Mouse (Mus musculus) myocyte (in vitro differentiated cells): ENCODE results near the gene BC053393. TPM values are rescaled to one million over a fixed set of nuclear protein-coding genes. Genes with fewer than 3 reads are reported as not detected.
A peak's percentile ranks its signal among the peaks of the same experiment; 100 is the strongest.

Source experiments
- H3K27me3 ChIP-seq: one replicate; pipeline ENCODE4 v1.6.1; 2011; ENCODE audit not compliant: control insufficient read depth, insufficient read depth, insufficient read length
- H3K36me3 ChIP-seq: one replicate; pipeline ENCODE4 v1.6.1; 2011; ENCODE audit not compliant: control insufficient read depth, insufficient read depth
- H3K4me2 ChIP-seq: one replicate; pipeline ENCODE4 v1.6.1; 2011; ENCODE audit warnings: low read depth, control low read depth
- H3K4me3 ChIP-seq: one replicate; pipeline ENCODE4 v1.5.1; 2011; ENCODE audit warnings: mild to moderate bottlenecking, control low read depth, moderate library complexity
- H3K79me2 ChIP-seq: one replicate; pipeline ENCODE4 v1.6.1; 2011; ENCODE audit not compliant: control insufficient read depth, insufficient read depth
- H3ac ChIP-seq: one replicate; pipeline ENCODE4 v1.6.1; 2011; ENCODE audit not compliant: control insufficient read depth, insufficient read length
- CEBPB ChIP-seq: IDR thresholded peaks from 2 replicates; pipeline ENCODE4 v1.6.1; 2011; ENCODE audit warnings: mild to moderate bottlenecking, moderate library complexity; ENCODE audit not compliant: poor library complexity, insufficient read depth, severe bottlenecking
- E2F4 ChIP-seq: IDR thresholded peaks from one replicate; pipeline ENCODE4 v1.6.1; 2011; ENCODE audit warnings: mild to moderate bottlenecking, control low read depth, moderate library complexity; ENCODE audit not compliant: insufficient read depth
- MAX ChIP-seq: IDR thresholded peaks from one replicate; pipeline ENCODE4 v1.6.1; 2011; ENCODE audit warnings: low read depth, mild to moderate bottlenecking, control low read depth
- MYOD1 ChIP-seq, 3 experiments: IDR thresholded peaks; one replicate each; pipeline ENCODE4 v1.6.1; 2011; ENCODE audit warnings: control low read depth in 2 of 3, low read depth in 2 of 3, mild to moderate bottlenecking in 2 of 3, moderate library complexity in 1 of 3; ENCODE audit not compliant: insufficient read length in 2 of 3, control insufficient read depth in 1 of 3
- MYOG ChIP-seq, 3 experiments: IDR thresholded peaks; one replicate each; pipeline ENCODE4 v1.6.1; 2011; ENCODE audit warnings: control low read depth in 2 of 3, low read depth in 2 of 3, mild to moderate bottlenecking in 2 of 3; ENCODE audit not compliant: insufficient read length in 2 of 3, control insufficient read depth in 1 of 3, insufficient read depth in 1 of 3
- POLR2A ChIP-seq: IDR thresholded peaks from one replicate; pipeline ENCODE4 v1.6.1; 2011; ENCODE audit warnings: low read depth, mild to moderate bottlenecking, control low read depth, moderate library complexity; ENCODE audit not compliant: insufficient read length
- POLR2AphosphoS2 ChIP-seq: IDR thresholded peaks from one replicate; pipeline ENCODE4 v1.6.1; 2011; ENCODE audit warnings: low read depth, control low read depth; ENCODE audit not compliant: insufficient read length
- REST ChIP-seq: IDR thresholded peaks from one replicate; pipeline ENCODE4 v1.6.1; 2011; ENCODE audit warnings: mild to moderate bottlenecking, control low read depth, moderate library complexity; ENCODE audit not compliant: insufficient read depth, insufficient read length
- SRF ChIP-seq: IDR thresholded peaks from one replicate; pipeline ENCODE4 v1.6.1; 2011; ENCODE audit warnings: low read depth; ENCODE audit not compliant: control insufficient read depth, insufficient read length
- TCF12 ChIP-seq: IDR thresholded peaks from one replicate; pipeline ENCODE4 v1.6.1; 2011; ENCODE audit warnings: mild to moderate bottlenecking, control low read depth; ENCODE audit not compliant: poor library complexity, insufficient read depth, severe bottlenecking
- TCF3 ChIP-seq: IDR thresholded peaks from one replicate; pipeline ENCODE4 v1.6.1; 2011; ENCODE audit warnings: low read depth, control low read depth; ENCODE audit not compliant: insufficient read length
- USF1 ChIP-seq: IDR thresholded peaks from one replicate; pipeline ENCODE4 v1.6.1; 2011; ENCODE audit warnings: low read depth, mild to moderate bottlenecking, control low read depth, moderate library complexity
- polyA plus RNA-seq: library from polyadenylated mRNA; unstranded; fragments of >200 nt; fragmentation: generic; extraction: Trizol; gene quantifications from one replicate; pipeline ENCODE4 v1.2.1, GENCODE M21; 2012; ENCODE audit warnings: missing spikeins

The BC053393 gene
- not detected for polyA plus RNA-seq

DNA sequence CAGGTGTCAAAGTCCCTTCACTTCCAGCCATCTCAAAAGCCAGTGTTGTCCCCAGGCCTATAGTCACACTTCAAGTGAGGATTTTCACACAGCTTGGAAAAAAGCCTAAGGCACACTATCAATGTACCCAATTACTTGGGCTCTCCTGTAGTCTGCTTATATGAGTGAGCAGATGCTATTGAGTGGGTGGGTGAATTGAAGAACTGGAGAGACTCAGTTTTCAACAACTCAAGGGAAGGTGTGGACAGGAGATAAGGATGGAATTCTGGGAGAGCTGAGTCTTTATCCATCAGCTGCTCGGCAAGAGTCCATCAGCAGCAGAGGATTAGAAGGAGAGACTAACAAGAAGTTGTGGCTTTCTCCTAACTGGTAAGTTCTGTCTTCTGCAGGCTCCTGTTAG lies at the start of gene BC053393:
Gene BC053393 (plus strand): TSS at position 210 of the 400 bp plus-strand sequence.
- TF ChIP-seq POLR2A = no peak
- no peak for TF ChIP-seq TCF3
- no peak for TF ChIP-seq MAX
- TF ChIP-seq E2F4 = no peak
- TF ChIP-seq TCF12 = no peak
- TF ChIP-seq REST = no peak
- TF ChIP-seq POLR2AphosphoS2 = no peak
- TF ChIP-seq CEBPB = no peak
- no peak for TF ChIP-seq USF1
- no peak for TF ChIP-seq SRF
- TF ChIP-seq MYOD1 (IDR thresholded peaks at IDR 0.05; ENCODE audit: control insufficient read depth in 1 of 3, insufficient read length in 2 of 3, low read depth in 2 of 3) = no peak
- TF ChIP-seq MYOG (IDR thresholded peaks at IDR 0.05; ENCODE audit: control insufficient read depth in 1 of 3, insufficient read depth in 1 of 3, insufficient read length in 2 of 3, low read depth in 2 of 3) = no peak

GRCm38 (mm10) chr11:46522719-46523118 lies 48.6 kb upstream of the BC053393 start:
- no peak overlapping the region for H3K4me2 ChIP-seq
- no peaks in the 10 kb centered on the region for H3K27me3 ChIP-seq
- H3K79me2 ChIP-seq = no peaks in the 10 kb centered on the region
- H3ac ChIP-seq = no peak overlapping the region
- TF ChIP-seq POLR2AphosphoS2 = no peak
- TF ChIP-seq REST = no peak
- H3K36me3 ChIP-seq = no peaks in the 10 kb centered on the region
- no peak overlapping the region for H3K4me3 ChIP-seq

More for the DNA sequence above, at the start of gene BC053393:
- Histone ChIP-seq H3K4me3 (no peak within 1 kb of the TSS), H3K36me3 (no peaks in the 10 kb centered on the region), H3K4me2 (no peak within 1 kb of the TSS), H3ac (no peak within 1 kb of the TSS), H3K79me2 (no peaks in the 10 kb centered on the region), H3K27me3 (no peaks in the 10 kb centered on the region)

DNA sequence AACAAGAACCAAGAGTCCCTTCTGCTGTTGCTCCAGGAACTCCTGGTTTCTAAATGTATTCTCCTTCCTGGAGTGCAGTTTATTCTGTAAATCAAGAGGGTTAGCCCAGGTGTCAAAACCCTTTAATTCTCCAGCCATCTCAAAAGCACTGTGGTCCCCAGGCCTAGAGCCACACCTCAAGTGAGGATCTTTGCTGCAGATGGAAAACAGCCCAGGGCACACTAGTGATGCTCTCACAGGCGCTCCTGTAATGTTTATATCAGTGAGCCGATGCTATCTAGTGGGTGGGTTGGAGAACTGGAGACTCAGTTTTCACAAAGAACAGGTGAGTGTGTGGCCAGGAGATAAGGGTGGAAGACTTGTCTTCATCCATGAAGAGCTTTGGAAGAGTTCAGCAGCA lies 47.4 kb upstream of the BC053393 start, which contains the start of gene Gm12169:
Gene Gm12169 (plus strand): TSS at position 301 of the 400 bp plus-strand sequence.
- Histone ChIP-seq H3K27me3 (no peaks in the 10 kb centered on the region), H3K36me3 (no peaks in the 10 kb centered on the region), H3K79me2 (no peaks in the 10 kb centered on the region), H3K4me3 (no peak within 1 kb of the TSS), H3ac (no peak within 1 kb of the TSS), H3K4me2 (no peak within 1 kb of the TSS)
- no peak for TF ChIP-seq POLR2AphosphoS2
- TF ChIP-seq TCF12 = no peak
- TF ChIP-seq MYOG (IDR thresholded peaks at IDR 0.05; ENCODE audit: control insufficient read depth in 1 of 3, insufficient read depth in 1 of 3, insufficient read length in 2 of 3, low read depth in 2 of 3) = no peak
- no peak for TF ChIP-seq MAX
- no peak for TF ChIP-seq CEBPB

- Histone ChIP-seq H3K4me3 (no peak overlapping the region), H3K27me3 (no peaks in the 10 kb centered on the region), H3K4me2 (peak overlapping the region; percentile 24), H3K79me2 (no peaks in the 10 kb centered on the region), H3ac (no peak overlapping the region), H3K36me3 (no peaks in the 10 kb centered on the region)
- TF ChIP-seq TCF3 = no peak
- TF ChIP-seq MYOG (IDR thresholded peaks at IDR 0.05; ENCODE audit: control insufficient read depth in 1 of 3, insufficient read depth in 1 of 3, insufficient read length in 2 of 3, low read depth in 2 of 3) = no peak
- no peak for TF ChIP-seq CEBPB
- no peak for TF ChIP-seq E2F4
- no peak for TF ChIP-seq MYOD1 (IDR thresholded peaks at IDR 0.05; ENCODE audit: control insufficient read depth in 1 of 3, insufficient read length in 2 of 3, low read depth in 2 of 3)
- no peak for TF ChIP-seq SRF
Measured at GRCm38 (mm10) chr11:46530149-46530548, 41.2 kb upstream of the BC053393 start.

- no peaks in the 10 kb centered on the region for H3K79me2 ChIP-seq
- H3K4me2 ChIP-seq = no peak overlapping the region
- no peaks in the 10 kb centered on the region for H3K27me3 ChIP-seq
- no peaks in the 10 kb centered on the region for H3K36me3 ChIP-seq
- no peak overlapping the region for H3K4me3 ChIP-seq
- TF ChIP-seq POLR2A (no peak), MYOD1 (IDR thresholded peaks at IDR 0.05; ENCODE audit: control insufficient read depth in 1 of 3, insufficient read length in 2 of 3, low read depth in 2 of 3) (no peak), SRF (no peak)
- no peak overlapping the region for H3ac ChIP-seq
Measured at GRCm38 (mm10) chr11:46536978-46537377, 34.4 kb upstream of the BC053393 start.

DNA sequence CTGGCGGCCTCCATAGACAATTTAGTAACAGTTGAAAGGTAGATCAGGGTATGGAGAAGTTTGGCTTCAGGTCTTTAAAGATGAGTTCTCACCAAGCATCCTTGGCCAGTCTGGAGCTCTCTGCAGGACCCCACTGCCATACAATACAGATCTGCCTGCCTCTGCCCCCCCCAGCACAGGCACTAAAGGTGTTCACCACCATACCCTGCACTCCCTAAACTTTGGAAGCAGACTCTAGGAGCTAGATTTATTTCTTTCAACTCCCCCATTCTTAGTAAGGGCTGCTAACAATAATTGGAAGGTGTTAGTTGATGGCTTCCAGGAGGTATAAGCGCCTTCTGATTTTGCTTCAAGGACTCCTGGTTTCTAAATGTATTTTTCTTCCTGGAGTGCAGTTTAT lies 27.8 kb upstream of the BC053393 start:
- no peak for TF ChIP-seq E2F4
- no peak for TF ChIP-seq TCF12
- TF ChIP-seq POLR2AphosphoS2 = no peak
- TF ChIP-seq MYOD1 (IDR thresholded peaks at IDR 0.05; ENCODE audit: control insufficient read depth in 1 of 3, insufficient read length in 2 of 3, low read depth in 2 of 3) = no peak
- no peak for TF ChIP-seq REST
- Histone ChIP-seq H3ac (no peak overlapping the region), H3K27me3 (no peaks in the 10 kb centered on the region), H3K4me2 (no peak overlapping the region), H3K36me3 (no peaks in the 10 kb centered on the region), H3K4me3 (no peak overlapping the region), H3K79me2 (no peaks in the 10 kb centered on the region)
